Mouse (Mus musculus) adipocyte (in vitro differentiated cells): ENCODE results near the gene Optn.

Experiments used
- DNase-seq: peaks from one replicate; pipeline ENCODE4 v3.0.0-alpha.2; 2016; ENCODE audit warnings: low spot score

Optn gene

GRCm38 (mm10) chr2:5061133-5061708 lies 2.6 kb downstream of the Optn start:
- peak; percentile 40 for DNase-seq

- no peak for DNase-seq
These were observed 3.9 kb downstream of the Optn start for GRCm38 (mm10) chr2:5059997-5060396.

DNA sequence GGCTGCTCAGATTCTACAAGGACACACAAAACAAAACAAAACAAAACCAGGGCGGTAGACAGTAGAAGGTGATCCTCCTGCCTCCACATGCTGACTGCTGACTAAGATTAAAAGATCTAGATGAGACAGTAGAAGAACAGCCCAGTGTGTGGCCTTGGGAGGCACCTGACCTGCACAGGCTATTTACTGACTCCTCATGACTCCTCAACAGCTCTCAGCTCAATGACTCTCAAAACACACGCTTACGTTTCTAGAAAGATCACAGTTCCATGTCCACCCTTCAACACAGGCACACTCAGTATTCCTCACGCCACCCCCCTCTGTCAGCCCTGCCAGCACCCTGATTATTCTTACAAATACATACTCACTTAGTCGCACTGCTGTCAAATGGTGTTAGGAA lies 5.4 kb downstream of the Optn start:
- DNase-seq, result no peak

DNA sequence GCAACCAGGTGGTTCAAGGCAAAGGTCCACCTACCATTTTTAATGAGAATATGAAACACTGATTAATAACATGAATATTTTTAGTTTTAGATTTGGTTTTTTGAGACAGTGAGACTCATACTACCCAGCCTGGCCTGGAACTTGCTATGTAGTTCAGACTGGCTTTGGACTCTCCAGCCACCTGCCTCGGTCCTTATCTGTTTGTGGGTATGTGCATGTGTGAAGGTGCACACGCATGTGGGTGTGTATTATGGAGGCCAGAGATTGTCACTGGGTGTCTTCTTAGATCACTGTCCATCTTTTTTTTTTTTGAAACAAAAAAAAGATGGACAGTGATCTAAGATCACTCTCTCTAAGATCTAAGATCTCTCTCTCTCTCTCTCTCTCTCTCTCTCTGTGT lies 13.3 kb downstream of the Optn start:
- no peak for DNase-seq

DNA sequence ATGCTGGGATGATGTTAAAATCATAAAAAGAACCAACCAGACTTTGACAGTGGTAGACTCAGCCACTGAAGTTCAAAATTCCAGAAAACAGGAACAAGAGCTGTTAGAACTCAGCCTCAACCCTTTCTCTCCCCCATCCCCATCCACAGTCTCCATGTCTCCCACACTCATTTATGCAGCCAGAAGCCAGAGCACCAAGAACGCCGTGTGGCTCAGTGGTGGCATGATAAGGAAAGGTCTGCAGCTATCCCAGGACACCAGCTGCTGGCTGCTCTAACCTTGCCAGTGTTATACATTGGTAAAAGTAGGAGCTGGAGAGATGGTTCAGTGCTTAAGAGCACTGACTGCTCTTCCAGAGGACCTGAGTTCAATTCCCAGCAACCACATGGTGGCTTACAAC lies 16.8 kb downstream of the Optn start:
- no peak for DNase-seq

- DNase-seq, result no peak
These were observed 18.4 kb downstream of the Optn start for GRCm38 (mm10) chr2:5045269-5045965.

GRCm38 (mm10) chr2:5044321-5044720 lies 19.5 kb downstream of the Optn start:
- no peak for DNase-seq

- DNase-seq, result no peak
These were observed 20.4 kb downstream of the Optn start for GRCm38 (mm10) chr2:5043476-5043761.

DNA sequence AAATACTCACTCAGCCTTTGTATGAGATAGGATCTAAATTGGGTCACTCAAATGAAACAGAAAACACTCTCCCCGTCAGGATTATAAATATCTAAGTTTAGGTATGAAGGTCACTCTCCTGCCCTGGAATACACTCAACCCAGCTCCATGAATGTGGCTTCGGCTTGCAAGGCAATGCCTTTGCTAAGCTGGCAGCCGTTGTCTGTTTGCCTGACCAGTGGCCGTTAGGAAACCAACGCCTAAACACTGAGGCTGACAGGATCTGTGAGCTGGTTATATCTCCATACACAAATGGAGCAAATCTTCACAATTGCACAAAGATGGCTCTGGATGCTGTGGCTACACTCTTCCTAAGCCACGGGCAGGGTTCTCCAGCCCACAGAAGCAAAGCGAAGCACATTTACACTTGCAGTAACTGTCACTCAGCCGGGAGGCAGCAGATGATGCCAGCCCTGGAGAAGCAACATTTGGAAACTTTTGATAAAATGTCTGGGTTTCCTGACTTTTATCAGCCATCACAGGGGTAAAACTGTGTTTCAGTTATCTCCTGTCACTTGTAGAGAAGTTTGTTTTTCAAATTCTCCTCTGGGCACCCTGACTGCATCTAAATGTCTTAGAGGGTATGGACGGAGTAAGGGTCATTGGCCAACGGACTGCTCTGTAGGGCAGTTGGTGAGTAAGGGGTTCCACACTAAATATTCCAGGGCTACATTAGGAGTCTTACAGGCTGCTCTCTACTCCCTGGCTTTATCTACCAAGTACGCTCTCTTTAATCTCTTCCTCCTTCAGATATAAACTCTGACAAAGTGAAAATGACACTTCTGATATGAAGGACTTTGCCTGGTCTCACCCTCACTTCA lies 21.0 kb downstream of the Optn start:
- no peak for DNase-seq

DNA sequence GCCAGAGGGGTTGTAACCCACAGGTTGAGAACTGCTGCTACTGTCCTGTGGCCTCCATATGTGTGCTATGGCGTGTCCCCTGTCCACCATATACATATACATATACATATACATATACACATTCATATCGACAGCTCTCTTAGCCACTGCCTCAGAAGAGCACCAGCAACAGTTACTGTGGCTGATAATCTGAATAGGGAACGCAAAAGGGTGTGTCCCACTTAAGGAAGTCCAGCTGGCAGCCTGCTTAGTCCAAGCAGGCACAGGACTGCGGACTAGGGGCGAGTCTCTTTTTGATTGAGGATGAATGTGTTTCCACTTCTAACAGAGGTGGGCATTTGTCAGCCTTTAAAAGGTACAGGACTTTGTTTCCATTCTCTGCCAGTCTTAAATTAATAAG lies 22.0 kb downstream of the Optn start:
- DNase-seq, result no peak

DNA sequence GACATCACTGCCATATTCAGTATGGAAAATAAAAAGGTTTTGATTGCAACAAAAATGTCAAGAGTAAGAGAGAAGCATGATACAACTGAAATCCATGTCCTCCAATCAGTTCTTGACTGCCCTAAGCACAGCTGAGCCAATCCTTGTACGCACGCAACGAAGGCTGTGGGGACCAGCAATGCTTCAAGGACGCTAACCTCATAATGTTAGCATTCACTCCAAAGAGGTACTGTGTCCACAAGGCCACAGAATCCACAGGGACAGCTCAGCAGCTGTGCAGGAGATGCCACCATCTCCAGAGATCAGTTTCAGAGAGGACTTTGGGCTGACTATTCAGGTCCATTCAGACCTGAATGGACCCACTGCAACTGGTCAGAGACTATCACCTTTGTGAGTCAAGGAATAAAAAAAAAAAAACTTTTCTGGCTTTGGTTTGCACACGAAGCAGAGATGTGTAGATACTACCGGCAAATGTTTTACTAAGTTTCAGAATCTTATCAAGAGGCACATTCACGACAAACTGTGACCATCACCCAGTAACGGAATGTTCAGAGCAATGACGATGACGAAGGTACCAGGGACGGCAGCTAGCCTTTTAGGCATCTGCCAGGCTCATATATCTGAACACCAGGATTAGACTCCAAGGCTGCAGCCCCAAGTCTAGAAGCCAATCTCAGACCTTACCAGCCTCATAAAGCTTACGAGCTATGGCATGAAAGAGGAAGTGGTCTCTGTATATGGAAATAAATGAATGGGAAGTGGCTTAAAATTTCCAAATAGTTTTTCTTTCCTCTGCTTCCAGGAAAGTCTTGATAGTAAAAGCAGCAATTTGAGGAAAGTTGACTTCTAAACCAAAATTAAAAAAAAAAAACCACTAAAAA lies 23.3 kb downstream of the Optn start:
- no peak for DNase-seq

GRCm38 (mm10) chr2:5039350-5040170 lies 24.3 kb downstream of the Optn start:
- no peak for DNase-seq

GRCm38 (mm10) chr2:5038320-5038719 lies 25.5 kb downstream of the Optn start:
- DNase-seq, result no peak

DNA sequence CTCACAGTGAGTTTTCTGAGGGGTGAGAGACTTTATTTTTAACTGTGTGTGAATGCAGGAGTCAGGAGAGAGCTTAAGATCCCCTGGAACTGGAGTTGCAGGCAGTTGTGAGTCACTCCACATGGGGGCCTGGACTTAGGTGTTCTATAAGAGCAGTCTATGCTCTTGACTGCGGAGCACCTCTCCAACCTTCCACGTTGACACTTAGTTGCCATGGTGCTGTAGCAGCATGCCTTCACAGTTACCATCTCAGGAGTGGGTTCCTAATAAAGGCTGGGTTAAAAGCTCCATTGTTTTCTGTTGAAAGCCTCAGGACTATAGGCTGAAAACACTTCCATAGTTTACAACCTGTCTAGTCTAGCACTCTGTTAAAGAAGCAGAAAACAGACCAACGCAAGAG lies 26.5 kb downstream of the Optn start:
- DNase-seq, result no peak

- no peak for DNase-seq
These were observed 27.3 kb downstream of the Optn start for GRCm38 (mm10) chr2:5036411-5037076.

DNA sequence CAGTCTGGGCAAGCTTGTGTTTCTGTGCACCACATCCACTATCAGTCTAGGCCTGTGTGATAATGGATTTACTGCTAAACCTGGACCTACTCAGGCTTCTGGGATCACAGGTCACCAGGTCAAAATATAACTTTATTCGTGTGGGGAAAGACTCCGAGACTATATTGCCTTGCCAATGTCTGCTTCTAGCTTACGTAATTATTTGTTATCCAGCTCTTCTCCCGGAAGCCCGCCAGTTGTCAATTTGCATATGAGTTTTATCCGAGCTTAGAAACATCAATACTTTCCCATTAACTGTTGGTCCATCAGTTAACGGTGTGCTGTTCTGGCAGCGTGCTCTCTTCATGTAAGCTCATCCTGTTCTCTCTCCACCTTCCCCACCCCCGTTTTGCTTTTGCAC lies 28.6 kb downstream of the Optn start:
- no peak for DNase-seq

GRCm38 (mm10) chr2:5034801-5035200 lies 29.1 kb downstream of the Optn start:
- DNase-seq, result no peak

DNA sequence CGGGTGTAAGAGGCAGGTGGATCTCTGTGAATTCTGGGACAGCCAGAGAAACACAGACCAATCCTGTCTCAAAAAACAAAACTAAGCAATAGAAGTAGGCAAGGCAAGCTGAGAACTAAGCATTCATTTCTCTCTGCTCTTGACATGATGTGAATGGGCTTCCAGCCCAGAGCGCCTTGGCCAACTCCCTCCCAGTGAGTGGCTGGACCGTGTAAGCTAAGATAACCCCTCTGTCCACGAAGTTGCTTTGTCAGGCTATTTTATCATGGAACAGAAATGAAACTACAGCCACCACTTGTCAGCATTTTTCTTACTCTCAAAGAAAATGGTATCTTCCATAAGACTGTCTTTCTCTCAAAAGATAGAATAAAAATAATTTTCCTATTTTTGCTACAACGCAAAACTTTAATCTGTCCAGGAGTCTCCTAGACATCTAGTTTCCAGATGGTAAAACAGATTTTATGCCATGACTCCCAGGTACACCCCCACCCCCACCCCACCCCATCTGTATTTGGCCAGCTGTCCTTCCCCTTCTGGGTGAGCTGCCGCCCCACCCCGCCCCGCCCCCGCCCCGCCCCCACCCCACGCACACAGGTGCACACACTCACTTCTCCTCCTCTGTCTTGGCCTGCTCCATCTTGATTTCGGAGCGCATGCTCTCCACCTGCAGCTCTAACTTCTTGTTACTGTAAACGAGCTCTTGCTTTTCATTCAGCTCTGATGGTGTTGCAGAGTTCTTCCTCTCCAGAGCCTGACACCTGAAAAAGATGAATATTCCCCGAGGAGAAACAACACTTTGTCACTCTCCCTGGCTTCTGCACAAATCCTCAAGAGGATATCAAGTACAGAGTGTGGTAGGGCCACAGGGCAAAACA lies 30.1 kb downstream of the Optn start:
- DNase-seq, result peak; percentile 11

GRCm38 (mm10) chr2:5032665-5033064 lies 31.2 kb downstream of the Optn start:
- DNase-seq, result no peak

DNA sequence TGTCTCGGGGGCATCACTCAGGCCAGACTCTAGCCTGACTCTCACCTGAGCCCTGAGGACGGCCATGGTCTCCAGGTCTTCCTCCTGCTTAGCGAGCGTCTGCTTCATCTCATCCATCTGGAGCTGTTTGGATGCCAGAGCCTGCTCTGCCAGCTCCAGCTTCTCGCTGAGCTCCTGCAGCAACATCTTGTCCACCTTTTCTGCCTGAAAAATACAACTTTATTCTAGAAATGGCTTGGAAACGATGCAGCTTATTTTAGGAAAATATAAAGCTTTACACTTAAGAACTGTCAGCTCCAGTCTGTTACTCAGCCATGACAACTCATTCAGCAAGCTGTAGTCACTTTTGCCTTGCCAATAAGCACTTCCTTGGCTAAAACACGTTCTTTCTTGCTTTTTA lies 32.6 kb downstream of the Optn start:
- no peak for DNase-seq
